Mouse (Mus musculus) liver, embryonic 16.5 days (tissue): ENCODE measurements around the gene Mtg2. TPM values are rescaled to one million over a fixed set of nuclear protein-coding genes. Genes with fewer than 3 reads are reported as not detected.

ENCODE experiments used
- ATAC-seq: fragments of 200-750 bp; cut with Nextera tagmentation; 2 replicates; pipeline ENCODE4 v1.8.0; 2017; ENCODE audit warnings: low read depth, mild to moderate bottlenecking, moderate number of reproducible peaks, moderate library complexity
- H3K27ac ChIP-seq: fragments of 300-500 bp; sonication (generic); 2 replicates; pipeline ENCODE4 v1.5.1; 2014; ENCODE audit warnings: mild to moderate bottlenecking, low read length
- H3K27me3 ChIP-seq: fragments of 300-500 bp; sonication (generic); 2 replicates; pipeline ENCODE4 v1.6.1; 2014; ENCODE audit warnings: low read depth, low read length, mixed read lengths; ENCODE audit not compliant: control insufficient read depth, insufficient read depth
- H3K36me3 ChIP-seq: fragments of 300-500 bp; sonication (generic); 2 replicates; pipeline ENCODE4 v1.6.1; 2014; ENCODE audit warnings: mild to moderate bottlenecking; ENCODE audit not compliant: control insufficient read depth, insufficient read depth
- H3K4me1 ChIP-seq: fragments of 300-500 bp; sonication (generic); 2 replicates; pipeline ENCODE4 v1.6.1; 2014; ENCODE audit warnings: low read depth, low read length, mixed read lengths; ENCODE audit not compliant: control insufficient read depth
- H3K4me2 ChIP-seq: fragments of 300-500 bp; sonication (generic); 2 replicates; pipeline ENCODE4 v1.6.1; 2014; ENCODE audit warnings: low read depth, low read length, mixed read lengths
- H3K4me3 ChIP-seq: fragments of 300-500 bp; sonication (generic); 2 replicates; pipeline ENCODE4 v1.5.1; 2014; ENCODE audit warnings: low read depth, mild to moderate bottlenecking, low read length
- H3K9ac ChIP-seq: fragments of 300-500 bp; sonication (generic); 2 replicates; pipeline ENCODE4 v1.6.1; 2014; ENCODE audit warnings: low read depth, low read length
- H3K9me3 ChIP-seq: fragments of 300-500 bp; sonication (generic); replicated peaks from 2 replicates; pipeline ENCODE4 v1.6.1; 2016; ENCODE audit warnings: low read length; ENCODE audit not compliant: control insufficient read depth
- WGBS: fragments of 180-500 bp; shearing (Covaris S2); extraction: QIAGEN DNeasy Blood & Tissue Kit; methylation state at CpG from one replicate; pipeline ENCODE4 v1.1.7; 2014; ENCODE audit not compliant: insufficient replicate concordance; 5-methylcytosine and 5-hydroxymethylcytosine counted together
- polyA plus RNA-seq: library from polyadenylated mRNA; unstranded; fragments of >200 nt; fragmentation: Nextera tagmentation; extraction: Ambion mirVana; gene quantifications from 2 replicates; pipeline ENCODE4 v1.2.1, GENCODE M21; 2015

The Mtg2 gene
- polyA plus RNA-seq, 1 experiment from 2014 or later = 9.7 TPM

- Histone ChIP-seq H3K27ac (peak overlapping the region; percentile 72), H3K27me3 (no peaks in the 10 kb centered on the region; the same call in 1 of the 2 replicates), H3K4me1 (peaks cover 25% of the 10 kb centered on the region), H3K4me3 (peak overlapping the region; percentile 87), H3K4me2 (peak overlapping the region; percentile 94), H3K9ac (peak overlapping the region; percentile 83), H3K36me3 (no peaks in the 10 kb centered on the region), H3K9me3 (no peaks in the 10 kb centered on the region)
- ATAC-seq = peak; percentile 4
- 1% methylated on average over 67 of the region's 68 CpGs for WGBS
Observed at GRCm38 (mm10) chr2:180119439-180120291, 49.3 kb downstream of the Mtg2 start.

GRCm38 (mm10) chr2:180120292-180120761 is 49.9 kb downstream of the Mtg2 start:
- peak overlapping the region; percentile 83; the same call in 1 of the 2 replicates for H3K9ac ChIP-seq
- no peak for ATAC-seq

GRCm38 (mm10) chr2:180124192-180124591 is 53.8 kb downstream of the Mtg2 start:
- Histone ChIP-seq H3K9ac (no peak overlapping the region), H3K4me3 (no peak overlapping the region), H3K4me2 (no peak overlapping the region), H3K9me3 (no peaks in the 10 kb centered on the region), H3K4me1 (peaks cover 14% of the 10 kb centered on the region), H3K27me3 (no peaks in the 10 kb centered on the region), H3K27ac (no peak overlapping the region), H3K36me3 (no peaks in the 10 kb centered on the region)
- WGBS = 63% methylated on average over 2 of the region's 2 CpGs
- no peak for ATAC-seq

More at GRCm38 (mm10) chr2:180120292-180120761, 49.9 kb downstream of the Mtg2 start:
- no peaks in the 10 kb centered on the region for H3K36me3 ChIP-seq
- H3K27me3 ChIP-seq = no peaks in the 10 kb centered on the region; the same call in 1 of the 2 replicates
- peak overlapping the region; percentile 94 for H3K4me2 ChIP-seq
- H3K27ac ChIP-seq = no peak overlapping the region
- WGBS = 31% methylated on average over 5 of the region's 5 CpGs
- peak overlapping the region; percentile 87 for H3K4me3 ChIP-seq
- H3K9me3 ChIP-seq = no peaks in the 10 kb centered on the region
- H3K4me1 ChIP-seq = peaks cover 25% of the 10 kb centered on the region

GRCm38 (mm10) chr2:180126195-180126594 is 55.8 kb downstream of the Mtg2 start:
- peak overlapping the region; percentile 11; the same call in 1 of the 2 replicates for H3K27ac ChIP-seq

GRCm38 (mm10) chr2:180127675-180128074 is 57.3 kb downstream of the Mtg2 start:
- H3K9me3 ChIP-seq = no peaks in the 10 kb centered on the region
- H3K36me3 ChIP-seq = no peaks in the 10 kb centered on the region
- H3K4me1 ChIP-seq = peaks cover 5% of the 10 kb centered on the region
- WGBS = 28% methylated on average over 1 of the region's 1 CpGs
- no peak overlapping the region for H3K9ac ChIP-seq
- H3K4me3 ChIP-seq = no peak overlapping the region
- H3K27me3 ChIP-seq = no peaks in the 10 kb centered on the region
- no peak overlapping the region for H3K27ac ChIP-seq
- no peak overlapping the region for H3K4me2 ChIP-seq
- no peak for ATAC-seq

More at GRCm38 (mm10) chr2:180126195-180126594, 55.8 kb downstream of the Mtg2 start:
- H3K9ac ChIP-seq = no peak overlapping the region
- no peak for ATAC-seq
- no peaks in the 10 kb centered on the region for H3K27me3 ChIP-seq
- H3K9me3 ChIP-seq = no peaks in the 10 kb centered on the region
- no peak overlapping the region for H3K4me2 ChIP-seq
- H3K36me3 ChIP-seq = no peaks in the 10 kb centered on the region
- WGBS = 10% methylated on average over 4 of the region's 4 CpGs
- H3K4me3 ChIP-seq = no peak overlapping the region
- H3K4me1 ChIP-seq = peaks cover 5% of the 10 kb centered on the region

GRCm38 (mm10) chr2:180133231-180133630 is 62.8 kb downstream of the Mtg2 start:
- Histone ChIP-seq H3K9me3 (no peaks in the 10 kb centered on the region), H3K27me3 (no peaks in the 10 kb centered on the region), H3K9ac (no peak overlapping the region), H3K4me3 (no peak overlapping the region), H3K4me1 (peaks cover 4% of the 10 kb centered on the region), H3K4me2 (no peak overlapping the region), H3K36me3 (no peaks in the 10 kb centered on the region), H3K27ac (no peak overlapping the region)
- no peak for ATAC-seq
- 46% methylated on average over 4 of the region's 4 CpGs for WGBS

GRCm38 (mm10) chr2:180133911-180134310 is 63.5 kb downstream of the Mtg2 start:
- ATAC-seq = 0 out of 2 replicates have a peak, but pooled peaks have one; percentile 19
- 62% methylated on average over 3 of the region's 3 CpGs for WGBS
- no peak overlapping the region for H3K4me2 ChIP-seq

GRCm38 (mm10) chr2:180135414-180135813 is 65.0 kb downstream of the Mtg2 start:
- Histone ChIP-seq H3K4me3 (no peak overlapping the region), H3K27me3 (no peaks in the 10 kb centered on the region), H3K4me2 (no peak overlapping the region), H3K27ac (no peak overlapping the region), H3K9me3 (no peaks in the 10 kb centered on the region), H3K9ac (no peak overlapping the region), H3K36me3 (no peaks in the 10 kb centered on the region), H3K4me1 (peaks cover 4% of the 10 kb centered on the region)
- WGBS = 36% methylated on average over 5 of the region's 5 CpGs
- ATAC-seq = no peak

More at GRCm38 (mm10) chr2:180133911-180134310, 63.5 kb downstream of the Mtg2 start:
- Histone ChIP-seq H3K9ac (no peak overlapping the region), H3K4me1 (peaks cover 4% of the 10 kb centered on the region), H3K9me3 (no peaks in the 10 kb centered on the region), H3K4me3 (no peak overlapping the region), H3K27ac (no peak overlapping the region), H3K36me3 (no peaks in the 10 kb centered on the region), H3K27me3 (no peaks in the 10 kb centered on the region)
